In the genomic region with DNA sequence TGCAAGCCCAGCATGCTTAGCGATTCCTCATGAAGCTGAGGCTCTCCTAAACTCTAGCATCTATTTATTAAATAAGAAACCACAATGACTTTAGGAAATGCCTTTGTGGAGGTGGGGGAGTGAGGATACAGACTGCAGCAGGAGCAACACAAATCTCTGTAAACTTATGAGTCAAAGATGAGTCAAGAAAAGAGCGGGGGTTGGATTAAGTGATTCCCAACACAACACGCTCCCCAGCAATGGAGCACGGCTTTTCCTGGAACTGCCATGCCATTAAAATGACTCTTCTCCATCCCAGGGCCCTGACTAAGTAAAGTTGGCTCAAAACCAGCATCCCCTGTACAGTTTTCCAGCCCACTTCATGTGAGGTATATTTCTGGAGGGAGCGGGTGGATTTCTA, we compare ENCODE assay signal across 25 mouse cellular contexts. TPM values are rescaled to one million over a fixed set of nuclear protein-coding genes. Genes with fewer than 3 reads are reported as not detected.
DNase-seq lines count a peak whose midpoint lies in the region; ATAC-seq and TF ChIP-seq lines count a peak whose summit lies in the region.
"Had no signal": no experiment of that assay in that cellular context is flagged by ENCODE, and none has a peak within 500 bp of the region (broad histone marks: within the 10 kb centered on the region; RNA-seq: fewer than 3 reads in every experiment).

No protein-coding gene starts in this region.

- H3K4me1 ChIP-seq in heart, adult 2 months (ENCODE audit: control insufficient read depth, insufficient read depth, low read length) = peaks cover 34% of the 10 kb centered on the region
- 0 out of 2 replicates have a peak, but pooled peaks cover 10% of the 10 kb centered on the region for H3K4me1 ChIP-seq in heart, embryonic 11.5 days (ENCODE audit: control insufficient read depth, insufficient read depth, low read length)
- H3K4me1 ChIP-seq in midbrain, embryonic 11.5 days (ENCODE audit: control insufficient read depth, insufficient read depth, low read length) = no peaks in the 10 kb centered on the region
- H3K4me1 ChIP-seq in midbrain, embryonic 13.5 days (replicated peaks) = no peaks in the 10 kb centered on the region
- peaks cover 54% of the 10 kb centered on the region for H3K4me1 ChIP-seq in brown adipose tissue, adult 24 weeks (ENCODE audit: control insufficient read depth, insufficient read depth, insufficient read length, low read length)
- H3K4me1 ChIP-seq: hindbrain, embryonic 12.5 days; limb, embryonic 12.5 days; midbrain, embryonic 10.5 days had no signal

- ATAC-seq in heart, embryonic 11.5 days (replicated peaks; ENCODE audit: insufficient number of reproducible peaks, low FRiP score, low TSS enrichment) = no peak
- ATAC-seq in midbrain, embryonic 11.5 days (ENCODE audit: low FRiP score) = no peak
- no peak for ATAC-seq in midbrain, embryonic 13.5 days
- ATAC-seq: forebrain, embryonic 14.5 days had no signal

- TF ChIP-seq CTCF in heart, adult 2 months (IDR thresholded peaks at IDR 0.05) = no peak

- H3K27ac ChIP-seq in heart, adult 2 months = peak overlapping the region; percentile 5
- no peak overlapping the region for H3K27ac ChIP-seq in heart, embryonic 11.5 days (ENCODE audit: low read depth, low read length)
- H3K27ac ChIP-seq in midbrain, embryonic 11.5 days (ENCODE audit: low read depth, low read length) = no peak overlapping the region
- H3K27ac ChIP-seq in midbrain, embryonic 13.5 days = no peak overlapping the region
- H3K27ac ChIP-seq in brown adipose tissue, adult 24 weeks (replicated peaks; ENCODE audit: low read depth, low read length) = peak overlapping the region; percentile 53
- H3K27ac ChIP-seq: embryonic facial prominence, embryonic 13.5 days; hindbrain, embryonic 12.5 days; kidney, embryonic 15.5 days; limb, embryonic 12.5 days; midbrain, embryonic 10.5 days had no signal

- H3K4me3 ChIP-seq in heart, adult 2 months = no peak overlapping the region
- H3K4me3 ChIP-seq in heart, embryonic 11.5 days (ENCODE audit: low read depth, low read length) = no peak overlapping the region
- no peak overlapping the region for H3K4me3 ChIP-seq in midbrain, embryonic 11.5 days (ENCODE audit: low read depth, low read length)
- H3K4me3 ChIP-seq in midbrain, embryonic 13.5 days (replicated peaks) = no peak overlapping the region
- H3K4me3 ChIP-seq in brown adipose tissue, adult 24 weeks (ENCODE audit: insufficient read depth, low read depth, low read length) = no peak overlapping the region
- H3K4me3 ChIP-seq: embryonic facial prominence, embryonic 13.5 days; hindbrain, embryonic 12.5 days; kidney, embryonic 15.5 days; limb, embryonic 12.5 days; midbrain, embryonic 10.5 days had no signal

- H3K79me2 ChIP-seq in heart, adult 2 months (replicated peaks; ENCODE audit: control insufficient read depth, insufficient read depth, low read length) = 0 out of 2 replicates have a peak, but pooled peaks cover 1% of the 10 kb centered on the region

- intact Hi-C loops in heart, adult 2 months (cut with DNase I) = no loop called here

- no peak for DNase-seq in heart, adult 2 months
- peak; percentile 54 for DNase-seq in midbrain, embryonic 11.5 days (ENCODE audit: low spot score, missing footprints)
- no peak for DNase-seq in spleen, postnatal 4 days (ENCODE audit: low spot score in 2 of 2)
- no peak for DNase-seq in MN1 (ENCODE audit: low spot score)
- no peak for DNase-seq in spleen, adult 18-20 months
- DNase-seq: cerebellum, adult 2 months; cerebellum, postnatal 36 days; embryo, embryonic 11 days; gastrocnemius, postnatal 36 days; heart, postnatal 10 days; kidney, adult 11 months; kidney, postnatal 36 days; lung, adult 18-20 months; right cerebral cortex, postnatal 14 days; thymus, postnatal 25 days had no signal

- H3K9ac ChIP-seq in heart, adult 2 months (ENCODE audit: low read depth, low read length) = no peak overlapping the region
- no peak overlapping the region for H3K9ac ChIP-seq in heart, embryonic 11.5 days (ENCODE audit: low read depth, low read length)
- H3K9ac ChIP-seq in midbrain, embryonic 11.5 days (ENCODE audit: low read length) = no peak overlapping the region
- H3K9ac ChIP-seq in midbrain, embryonic 13.5 days (replicated peaks) = no peak overlapping the region
- H3K9ac ChIP-seq: embryonic facial prominence, embryonic 13.5 days; hindbrain, embryonic 12.5 days; kidney, embryonic 15.5 days; limb, embryonic 12.5 days had no signal

- TF ChIP-seq EP300 in heart, adult 2 months (IDR thresholded peaks at IDR 0.05; ENCODE audit: insufficient read depth, low read depth, low read length) = no peak

- H3K27me3 ChIP-seq in heart, adult 2 months (ENCODE audit: control insufficient read depth, insufficient read depth, low read length) = no peaks in the 10 kb centered on the region
- no peaks in the 10 kb centered on the region for H3K27me3 ChIP-seq in heart, embryonic 11.5 days (ENCODE audit: control insufficient read depth, insufficient read depth, low read length)
- H3K27me3 ChIP-seq in midbrain, embryonic 11.5 days (ENCODE audit: control insufficient read depth, insufficient read depth, low read length) = no peaks in the 10 kb centered on the region
- no peaks in the 10 kb centered on the region for H3K27me3 ChIP-seq in midbrain, embryonic 13.5 days
- H3K27me3 ChIP-seq: embryonic facial prominence, embryonic 13.5 days; hindbrain, embryonic 12.5 days; kidney, embryonic 15.5 days; limb, embryonic 12.5 days had no signal

- no peaks in the 10 kb centered on the region for H3K9me3 ChIP-seq in heart, embryonic 11.5 days (replicated peaks; ENCODE audit: control insufficient read depth, low read length)
- no peaks in the 10 kb centered on the region for H3K9me3 ChIP-seq in midbrain, embryonic 11.5 days (ENCODE audit: control insufficient read depth, low read length)
- H3K9me3 ChIP-seq in midbrain, embryonic 13.5 days = no peaks in the 10 kb centered on the region
- H3K9me3 ChIP-seq: embryonic facial prominence, embryonic 13.5 days; hindbrain, embryonic 12.5 days; kidney, embryonic 15.5 days; limb, embryonic 12.5 days; midbrain, embryonic 10.5 days had no signal

- 66% methylated on average over 5 of the region's 5 CpGs for WGBS in heart, adult 2 months
- WGBS in heart, embryonic 11.5 days (ENCODE audit: insufficient replicate concordance) = 90% methylated on average over 5 of the region's 5 CpGs
- WGBS in midbrain, embryonic 11.5 days = 95% methylated on average over 5 of the region's 5 CpGs
- WGBS in midbrain, embryonic 13.5 days = 97% methylated on average over 5 of the region's 5 CpGs

- H3K4me2 ChIP-seq in heart, embryonic 11.5 days = no peak overlapping the region
- H3K4me2 ChIP-seq in midbrain, embryonic 11.5 days = no peak overlapping the region
- H3K4me2 ChIP-seq in midbrain, embryonic 13.5 days (replicated peaks) = no peak overlapping the region
- H3K4me2 ChIP-seq: embryonic facial prominence, embryonic 13.5 days; hindbrain, embryonic 12.5 days; kidney, embryonic 15.5 days; limb, embryonic 12.5 days; liver, embryonic 11.5 days had no signal

- TF ChIP-seq POLR2A in heart, adult 2 months (IDR thresholded peaks at IDR 0.05; ENCODE audit: insufficient read depth, low read depth, low read length) = no peak

- H3K36me3 ChIP-seq in heart, adult 2 months (ENCODE audit: control insufficient read depth, insufficient read depth, low read length) = peaks cover 52% of the 10 kb centered on the region
- H3K36me3 ChIP-seq in heart, embryonic 11.5 days (ENCODE audit: control insufficient read depth, insufficient read depth, low read length) = peaks cover 10% of the 10 kb centered on the region
- no peaks in the 10 kb centered on the region for H3K36me3 ChIP-seq in midbrain, embryonic 11.5 days (ENCODE audit: control insufficient read depth, insufficient read depth, low read length)
- H3K36me3 ChIP-seq in midbrain, embryonic 13.5 days = peaks cover 11% of the 10 kb centered on the region; the same call in 1 of the 2 replicates

RNA-seq across cellular contexts. Expression of gene Rpl27a, which starts 27.8 kb away (rescaled TPM):
- 100 to 1,000 TPM; 102 to 105 TPM for total RNA-seq in heart, adult 2 months (2021)
- polyA plus RNA-seq in heart, adult 2 months (2012; rRNA removed) = 136 and 167 TPM in 2 replicates
- polyA plus RNA-seq in heart, embryonic 11.5 days (2014; fragmentation: Nextera tagmentation; extraction: Ambion mirVana) = 88.2 and 106 TPM in 2 replicates
- 116 and 127 TPM in 2 replicates for polyA plus RNA-seq in midbrain, embryonic 11.5 days (2014; fragmentation: Nextera tagmentation; extraction: Ambion mirVana)
- polyA plus RNA-seq in midbrain, embryonic 13.5 days (2015; fragmentation: Nextera tagmentation; extraction: Ambion mirVana) = 85.2 TPM in 2 replicates
- polyA plus RNA-seq in brown adipose tissue, adult 24 weeks (2012; ENCODE audit: insufficient read depth, insufficient read length, missing spikeins) = 113 and 190 TPM in 2 replicates

RNA-seq across cellular contexts. Expression of gene Trim66, which starts 38.8 kb away (rescaled TPM):
- total RNA-seq in heart, adult 2 months (2021) = under 1 TPM in 1 of 2 experiments, not detected in 1; 0.21 TPM
- 0.14 and 0.15 TPM in 2 replicates for polyA plus RNA-seq in heart, adult 2 months (2012; rRNA removed)
- polyA plus RNA-seq in heart, embryonic 11.5 days (2014; fragmentation: Nextera tagmentation; extraction: Ambion mirVana) = 0.03 and 0.04 TPM in 2 replicates
- polyA plus RNA-seq in midbrain, embryonic 11.5 days (2014; fragmentation: Nextera tagmentation; extraction: Ambion mirVana) = 0.29 and 0.40 TPM in 2 replicates
- 0.40 and 0.46 TPM in 2 replicates for polyA plus RNA-seq in midbrain, embryonic 13.5 days (2015; fragmentation: Nextera tagmentation; extraction: Ambion mirVana)
- 0.38 TPM in 1 of 2 replicates, not detected in the other for polyA plus RNA-seq in brown adipose tissue, adult 24 weeks (2012; ENCODE audit: insufficient read depth, insufficient read length, missing spikeins)
- polyA plus RNA-seq: kidney, embryonic 15.5 days had no signal

Comparison
In these comparisons a context has a peak if more than half of its experiments do, and no peak if none do; other contexts are left out.
1. H3K27ac ChIP-seq: peak in heart, adult 2 months (single experiment) and brown adipose tissue, adult 24 weeks (single experiment); none in heart, embryonic 11.5 days (single experiment), midbrain, embryonic 11.5 days (single experiment) and midbrain, embryonic 13.5 days (single experiment).